Mouse (Mus musculus): ENCODE results near the gene Rassf3.

Rassf3 gene

GRCm38 (mm10) chr10:121367780-121368179 lies 108.4 kb downstream of the Rassf3 start:
- no peak for DNase-seq (ENCODE audit: low spot score in 2 of 2)

- no peak for DNase-seq (ENCODE audit: low spot score in 2 of 2)
These were observed 108.9 kb downstream of the Rassf3 start for GRCm38 (mm10) chr10:121367271-121367670.

- peak in 1 of 2 experiments; percentile 21 for DNase-seq (ENCODE audit: low spot score in 2 of 2)
These were observed 110.3 kb downstream of the Rassf3 start for GRCm38 (mm10) chr10:121365781-121366272.

GRCm38 (mm10) chr10:121364801-121365564 lies 111.2 kb downstream of the Rassf3 start, which contains the start of gene Gns:
Gene Gns (plus strand): TSS chr10:121365090.
- peak; percentile 81 to 88 for DNase-seq (ENCODE audit: low spot score in 2 of 2)

- no peak for DNase-seq (ENCODE audit: low spot score in 2 of 2)
These were observed 111.8 kb downstream of the Rassf3 start for GRCm38 (mm10) chr10:121364306-121364705.

- no peak for DNase-seq (ENCODE audit: low spot score in 2 of 2)
These were observed 112.9 kb downstream of the Rassf3 start for GRCm38 (mm10) chr10:121363201-121363600.

GRCm38 (mm10) chr10:121360358-121360757 lies 115.8 kb downstream of the Rassf3 start:
- DNase-seq (ENCODE audit: low spot score in 2 of 2) = no peak
